Mouse (Mus musculus): ENCODE measurements around the gene Dicer1. TPM values are rescaled to one million over a fixed set of nuclear protein-coding genes. Genes with fewer than 3 reads are reported as not detected.

Gene Dicer1
- polyA plus RNA-seq, 1 experiment from 2014 or later, result 12.5 TPM

DNA sequence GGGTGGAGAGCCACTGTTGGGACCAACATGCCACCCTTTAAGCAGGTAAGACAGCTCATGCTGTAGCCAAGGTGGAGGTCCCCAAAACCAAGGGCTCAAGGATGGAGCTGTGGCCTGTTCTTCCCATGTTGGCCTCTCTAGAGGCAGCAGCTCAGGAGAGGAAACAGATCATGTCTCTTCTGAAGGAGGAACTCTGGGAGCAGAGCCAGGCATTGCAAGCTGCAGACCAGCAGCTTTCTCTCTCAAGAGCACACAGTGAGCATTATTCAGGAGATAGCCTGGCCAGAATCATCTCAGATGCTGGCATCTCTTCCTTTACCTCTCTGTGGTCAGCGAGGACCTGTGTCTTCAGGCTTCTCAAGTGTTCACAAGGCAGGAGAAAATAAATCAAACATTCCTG, 96.7 kb downstream of the Dicer1 start:
- Histone ChIP-seq H3K4me3 (replicated peaks; ENCODE audit: low read length) (no peak overlapping the region), H3K4me1 (ENCODE audit: control insufficient read depth, insufficient read depth, low read length) (no peaks in the 10 kb centered on the region), H3K4me2 (ENCODE audit: low read depth, low read length) (no peak overlapping the region), H3K9ac (ENCODE audit: low read length) (no peak overlapping the region), H3K36me3 (ENCODE audit: control insufficient read depth, insufficient read depth, low read length) (no peaks in the 10 kb centered on the region), H3K27ac (ENCODE audit: low read length) (no peak overlapping the region), H3K9me3 (replicated peaks; ENCODE audit: control insufficient read depth, low read length) (peaks cover 6% of the 10 kb centered on the region; the same call in 1 of the 2 replicates), H3K27me3 (ENCODE audit: control insufficient read depth, insufficient read depth, low read length) (no peaks in the 10 kb centered on the region)
- 82% methylated on average over 1 of the region's 1 CpGs for WGBS
- no peak for ATAC-seq (ENCODE audit: insufficient read depth, low FRiP score)

DNA sequence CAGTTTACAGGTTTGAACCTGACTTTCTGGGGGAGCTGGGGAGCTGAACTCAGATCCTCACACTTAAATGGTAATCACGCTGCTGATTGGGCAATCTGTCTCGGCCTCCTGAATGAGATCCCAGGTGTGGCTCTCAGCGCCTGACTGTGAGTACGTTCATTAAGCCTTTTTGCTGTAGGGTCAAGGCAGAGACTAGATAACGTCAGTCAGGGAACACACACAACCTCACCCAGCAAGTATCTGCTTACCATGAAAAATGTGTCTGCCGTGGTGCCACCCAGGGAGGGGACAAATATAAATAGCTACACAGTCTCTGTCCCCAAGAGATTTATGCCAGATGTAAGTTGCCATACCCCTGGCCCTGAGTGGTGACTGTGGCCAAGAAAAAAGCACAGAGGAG, 99.7 kb downstream of the Dicer1 start:
- H3K4me1 ChIP-seq (ENCODE audit: control insufficient read depth, insufficient read depth, low read length), result no peaks in the 10 kb centered on the region
- H3K27ac ChIP-seq (ENCODE audit: low read length), result no peak overlapping the region
- H3K9me3 ChIP-seq (replicated peaks; ENCODE audit: control insufficient read depth, low read length), result peaks cover 6% of the 10 kb centered on the region; the same call in 1 of the 2 replicates
- H3K36me3 ChIP-seq (ENCODE audit: control insufficient read depth, insufficient read depth, low read length), result no peaks in the 10 kb centered on the region
- no peak for ATAC-seq (ENCODE audit: insufficient read depth, low FRiP score)
- no peak overlapping the region for H3K4me3 ChIP-seq (replicated peaks; ENCODE audit: low read length)
- no peaks in the 10 kb centered on the region for H3K27me3 ChIP-seq (ENCODE audit: control insufficient read depth, insufficient read depth, low read length)
- H3K4me2 ChIP-seq (ENCODE audit: low read depth, low read length), result no peak overlapping the region
- H3K9ac ChIP-seq (ENCODE audit: low read length), result no peak overlapping the region
- 39% methylated on average over 6 of the region's 6 CpGs for WGBS

DNA sequence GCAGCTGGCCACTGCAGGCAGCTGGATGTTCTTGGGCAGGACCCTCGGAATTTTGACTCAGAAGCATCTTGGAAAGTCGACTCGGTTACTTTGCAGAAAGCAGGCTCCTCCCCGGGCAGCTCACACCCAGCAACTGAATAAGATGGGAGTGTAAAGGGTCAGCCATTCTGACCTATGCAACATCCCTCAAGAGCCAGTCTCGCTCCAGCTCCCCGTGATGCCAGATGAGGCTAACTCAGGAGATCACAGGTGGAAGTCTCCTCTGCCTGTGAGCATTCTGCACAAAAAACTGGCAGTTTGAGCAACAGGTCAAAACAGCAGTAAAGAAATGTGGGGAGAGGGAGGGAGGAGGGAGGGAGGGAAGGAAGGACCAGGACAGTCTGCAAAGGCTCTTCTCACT, 100.5 kb downstream of the Dicer1 start:
- Histone ChIP-seq H3K9me3 (replicated peaks; ENCODE audit: control insufficient read depth, low read length) (peaks cover 6% of the 10 kb centered on the region; the same call in 1 of the 2 replicates), H3K27ac (ENCODE audit: low read length) (no peak overlapping the region), H3K4me1 (ENCODE audit: control insufficient read depth, insufficient read depth, low read length) (no peaks in the 10 kb centered on the region), H3K4me2 (ENCODE audit: low read depth, low read length) (no peak overlapping the region), H3K4me3 (replicated peaks; ENCODE audit: low read length) (no peak overlapping the region), H3K36me3 (ENCODE audit: control insufficient read depth, insufficient read depth, low read length) (no peaks in the 10 kb centered on the region), H3K9ac (ENCODE audit: low read length) (no peak overlapping the region), H3K27me3 (ENCODE audit: control insufficient read depth, insufficient read depth, low read length) (no peaks in the 10 kb centered on the region)
- no peak for ATAC-seq (ENCODE audit: insufficient read depth, low FRiP score)
- 37% methylated on average over 6 of the region's 6 CpGs for WGBS

DNA sequence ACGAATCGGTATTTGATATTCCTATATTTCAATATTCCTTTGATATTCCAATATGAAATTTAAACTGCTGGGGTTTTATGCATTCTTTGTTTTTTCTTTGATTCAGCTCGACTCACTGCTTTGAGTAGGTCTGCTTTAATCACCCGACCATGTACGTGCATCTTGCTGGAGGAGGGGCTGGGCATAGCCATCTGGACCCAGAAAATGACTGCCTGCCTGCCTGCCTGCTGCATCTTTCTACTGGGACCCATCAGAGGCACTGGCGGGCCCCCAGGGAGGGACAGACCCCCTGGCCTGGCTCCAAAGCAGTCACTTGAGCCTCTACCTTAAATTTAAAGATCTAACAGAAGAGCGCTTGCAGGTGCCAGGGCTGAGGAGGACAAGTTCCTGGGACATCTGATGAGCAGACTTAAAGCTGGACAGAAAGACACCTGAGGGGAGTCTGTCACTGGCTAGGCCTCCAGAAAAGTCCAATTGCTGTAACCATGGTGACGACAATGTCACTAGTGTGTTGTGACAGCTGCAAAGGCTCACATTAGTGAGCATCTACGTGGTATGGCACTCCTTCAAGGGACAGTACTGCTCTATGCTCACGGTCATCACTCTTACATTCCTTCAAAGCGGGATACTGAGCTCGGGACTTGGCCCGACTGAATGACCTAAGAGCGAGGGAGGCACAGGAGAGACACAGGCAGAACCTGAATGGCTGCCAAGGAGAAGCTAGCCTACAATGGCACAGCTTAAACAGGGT, 101.1 kb downstream of the Dicer1 start:
- 65% methylated on average over 14 of the region's 14 CpGs for WGBS
- ATAC-seq (ENCODE audit: insufficient read depth, low FRiP score), result no peak
- Histone ChIP-seq H3K9ac (ENCODE audit: low read length) (no peak overlapping the region), H3K27me3 (ENCODE audit: control insufficient read depth, insufficient read depth, low read length) (no peaks in the 10 kb centered on the region), H3K27ac (ENCODE audit: low read length) (no peak overlapping the region), H3K36me3 (ENCODE audit: control insufficient read depth, insufficient read depth, low read length) (no peaks in the 10 kb centered on the region), H3K4me3 (replicated peaks; ENCODE audit: low read length) (no peak overlapping the region), H3K9me3 (replicated peaks; ENCODE audit: control insufficient read depth, low read length) (peaks cover 1% of the 10 kb centered on the region; the same call in 1 of the 2 replicates), H3K4me2 (ENCODE audit: low read depth, low read length) (no peak overlapping the region), H3K4me1 (ENCODE audit: control insufficient read depth, insufficient read depth, low read length) (no peaks in the 10 kb centered on the region)

DNA sequence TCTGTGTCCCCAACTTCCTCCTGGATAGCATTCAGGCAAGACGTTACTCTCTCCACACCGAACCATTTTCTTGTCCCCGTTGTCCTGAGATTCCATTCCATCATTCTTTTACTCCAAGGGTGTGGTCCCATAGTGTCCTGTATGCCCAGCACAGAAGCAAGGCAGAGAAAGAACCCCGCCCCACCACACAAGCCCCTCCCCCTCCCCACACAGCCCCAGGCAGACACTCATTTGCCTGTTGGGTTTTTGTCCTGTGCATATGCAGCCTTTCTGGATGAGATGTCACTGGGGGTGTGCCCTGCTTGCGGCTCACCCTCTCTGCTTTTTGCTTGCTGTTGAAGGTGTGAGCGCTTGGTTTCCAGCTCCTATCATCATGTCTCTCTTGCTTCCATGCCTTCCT, 103.4 kb downstream of the Dicer1 start:
- H3K27me3 ChIP-seq (ENCODE audit: control insufficient read depth, insufficient read depth, low read length), result no peaks in the 10 kb centered on the region
- H3K4me1 ChIP-seq (ENCODE audit: control insufficient read depth, insufficient read depth, low read length), result no peaks in the 10 kb centered on the region
- H3K36me3 ChIP-seq (ENCODE audit: control insufficient read depth, insufficient read depth, low read length), result no peaks in the 10 kb centered on the region
- ATAC-seq (ENCODE audit: insufficient read depth, low FRiP score), result no peak
- H3K27ac ChIP-seq (ENCODE audit: low read length), result no peak overlapping the region
- no peaks in the 10 kb centered on the region for H3K9me3 ChIP-seq (replicated peaks; ENCODE audit: control insufficient read depth, low read length)
- H3K4me2 ChIP-seq (ENCODE audit: low read depth, low read length), result no peak overlapping the region
- 82% methylated on average over 6 of the region's 6 CpGs for WGBS
- no peak overlapping the region for H3K4me3 ChIP-seq (replicated peaks; ENCODE audit: low read length)
- H3K9ac ChIP-seq (ENCODE audit: low read length), result no peak overlapping the region

DNA sequence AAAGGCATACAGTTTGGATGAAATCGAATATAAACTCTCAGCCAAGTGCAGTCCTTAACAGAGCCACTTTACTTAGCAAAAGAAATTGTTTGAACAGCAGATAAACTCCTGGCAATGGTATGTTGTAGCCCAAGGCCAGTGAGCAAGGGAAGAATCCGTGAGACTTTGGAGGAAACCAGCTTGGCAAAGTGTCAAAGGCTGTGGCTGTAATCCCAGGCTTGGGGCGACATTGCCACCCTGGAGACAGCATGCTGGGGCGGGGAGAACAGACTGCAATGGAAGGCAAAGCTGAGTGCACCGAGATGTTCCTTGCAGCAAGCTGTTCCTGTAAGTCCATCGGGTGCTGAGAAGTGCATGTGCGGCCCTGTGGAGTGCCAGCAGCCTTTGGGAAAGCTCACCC, 109.4 kb downstream of the Dicer1 start:
- no peaks in the 10 kb centered on the region for H3K4me1 ChIP-seq (ENCODE audit: control insufficient read depth, insufficient read depth, low read length)
- H3K27ac ChIP-seq (ENCODE audit: low read length), result no peak overlapping the region
- H3K9ac ChIP-seq (ENCODE audit: low read length), result no peak overlapping the region
- no peak overlapping the region for H3K4me3 ChIP-seq (replicated peaks; ENCODE audit: low read length)
- no peak overlapping the region for H3K4me2 ChIP-seq (ENCODE audit: low read depth, low read length)
- no peaks in the 10 kb centered on the region for H3K9me3 ChIP-seq (replicated peaks; ENCODE audit: control insufficient read depth, low read length)
- 46% methylated on average over 7 of the region's 7 CpGs for WGBS
- H3K36me3 ChIP-seq (ENCODE audit: control insufficient read depth, insufficient read depth, low read length), result no peaks in the 10 kb centered on the region
- no peak for ATAC-seq (ENCODE audit: insufficient read depth, low FRiP score)
- no peaks in the 10 kb centered on the region for H3K27me3 ChIP-seq (ENCODE audit: control insufficient read depth, insufficient read depth, low read length)

DNA sequence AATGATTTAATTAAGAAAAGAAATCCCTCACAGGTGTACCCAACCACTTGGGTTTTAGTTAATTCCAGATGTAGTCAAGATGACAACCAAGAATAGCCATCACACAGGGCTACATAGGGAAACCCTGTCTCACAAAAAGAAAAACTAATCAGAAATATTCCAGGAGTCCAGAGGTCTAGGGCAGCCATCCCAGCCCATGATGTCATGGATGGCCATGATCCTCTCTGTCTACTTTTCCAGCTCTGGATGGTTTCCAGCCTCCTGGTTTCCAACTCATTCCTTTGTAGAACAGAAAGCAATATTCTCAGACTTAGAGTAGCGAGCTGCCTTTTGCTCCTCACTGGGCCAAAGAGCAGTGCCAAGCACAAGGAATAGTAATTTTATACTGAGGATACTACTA, 110.8 kb downstream of the Dicer1 start:
- H3K36me3 ChIP-seq (ENCODE audit: control insufficient read depth, insufficient read depth, low read length), result no peaks in the 10 kb centered on the region
- H3K9ac ChIP-seq (ENCODE audit: low read length), result no peak overlapping the region
- WGBS, result 79% methylated on average over 1 of the region's 1 CpGs
- ATAC-seq (ENCODE audit: insufficient read depth, low FRiP score), result no peak
- no peaks in the 10 kb centered on the region for H3K9me3 ChIP-seq (replicated peaks; ENCODE audit: control insufficient read depth, low read length)
- H3K27me3 ChIP-seq (ENCODE audit: control insufficient read depth, insufficient read depth, low read length), result peaks cover 4% of the 10 kb centered on the region; the same call in 1 of the 2 replicates
- H3K4me3 ChIP-seq (replicated peaks; ENCODE audit: low read length), result no peak overlapping the region
- H3K4me1 ChIP-seq (ENCODE audit: control insufficient read depth, insufficient read depth, low read length), result 0 out of 2 replicates have a peak, but pooled peaks cover 3% of the 10 kb centered on the region
- no peak overlapping the region for H3K27ac ChIP-seq (ENCODE audit: low read length)
- no peak overlapping the region for H3K4me2 ChIP-seq (ENCODE audit: low read depth, low read length)

DNA sequence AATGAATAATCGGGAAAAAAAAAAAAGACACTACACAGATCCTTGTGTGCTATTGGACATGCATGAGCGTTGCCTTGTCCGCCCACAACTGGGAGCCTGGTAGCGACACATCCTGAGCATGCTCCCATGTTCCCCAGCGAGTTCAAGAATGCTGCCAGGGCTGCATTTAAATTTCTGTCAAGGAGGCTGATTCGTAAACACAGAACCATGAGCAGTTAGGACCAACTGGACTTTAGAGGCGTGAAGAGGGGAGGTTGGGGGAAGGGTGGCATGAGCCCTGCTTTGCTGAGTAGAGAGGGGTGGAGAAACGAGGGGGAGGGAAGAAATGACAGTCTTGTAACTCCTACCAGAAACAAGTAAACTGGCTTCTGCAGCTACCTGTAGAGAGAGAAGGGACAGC, 113.6 kb downstream of the Dicer1 start:
- H3K4me3 ChIP-seq (replicated peaks; ENCODE audit: low read length), result no peak overlapping the region
- WGBS, result 31% methylated on average over 8 of the region's 8 CpGs
- no peak overlapping the region for H3K27ac ChIP-seq (ENCODE audit: low read length)
- H3K4me1 ChIP-seq (ENCODE audit: control insufficient read depth, insufficient read depth, low read length), result 0 out of 2 replicates have a peak, but pooled peaks cover 3% of the 10 kb centered on the region
- no peaks in the 10 kb centered on the region for H3K9me3 ChIP-seq (replicated peaks; ENCODE audit: control insufficient read depth, low read length)
- no peak overlapping the region for H3K4me2 ChIP-seq (ENCODE audit: low read depth, low read length)
- ATAC-seq (ENCODE audit: insufficient read depth, low FRiP score), result no peak
- H3K9ac ChIP-seq (ENCODE audit: low read length), result no peak overlapping the region
- peaks cover 7% of the 10 kb centered on the region; the same call in 1 of the 2 replicates for H3K27me3 ChIP-seq (ENCODE audit: control insufficient read depth, insufficient read depth, low read length)
- H3K36me3 ChIP-seq (ENCODE audit: control insufficient read depth, insufficient read depth, low read length), result no peaks in the 10 kb centered on the region
